Mouse (Mus musculus) hindbrain, embryonic 16.5 days (tissue): ENCODE results near the gene Zfp84. TPM values are rescaled to one million over a fixed set of nuclear protein-coding genes. Genes with fewer than 3 reads are reported as not detected.

ENCODE experiments used
- ATAC-seq: fragments of 200-750 bp; cut with Nextera tagmentation; 2 replicates; pipeline ENCODE4 v1.8.0; 2017; ENCODE audit warnings: moderate TSS enrichment, moderate library complexity
- H3K27ac ChIP-seq: fragments of 300-500 bp; sonication (generic); 2 replicates; pipeline ENCODE4 v1.5.1; 2014; ENCODE audit warnings: low read depth, mild to moderate bottlenecking, control low read depth, low read length, moderate library complexity
- H3K27me3 ChIP-seq: fragments of 300-500 bp; sonication (generic); replicated peaks from 2 replicates; pipeline ENCODE4 v1.6.1; 2014; ENCODE audit warnings: low read length; ENCODE audit not compliant: control insufficient read depth, insufficient read depth
- H3K36me3 ChIP-seq: fragments of 300-500 bp; sonication (generic); 2 replicates; pipeline ENCODE4 v1.6.1; 2014; ENCODE audit warnings: mild to moderate bottlenecking, low read length, moderate library complexity, mixed read lengths; ENCODE audit not compliant: control insufficient read depth, insufficient read depth
- H3K4me1 ChIP-seq: fragments of 300-500 bp; sonication (generic); 2 replicates; pipeline ENCODE4 v1.6.1; 2014; ENCODE audit warnings: low read depth, low read length; ENCODE audit not compliant: control insufficient read depth, insufficient read depth
- H3K4me2 ChIP-seq: fragments of 300-500 bp; sonication (generic); 2 replicates; pipeline ENCODE4 v1.6.1; 2014; ENCODE audit warnings: mild to moderate bottlenecking, low read length, control low read depth, moderate library complexity
- H3K4me3 ChIP-seq: fragments of 300-500 bp; sonication (generic); 2 replicates; pipeline ENCODE4 v1.5.1; 2014; ENCODE audit warnings: mild to moderate bottlenecking, low read length, control low read depth, moderate library complexity
- H3K9ac ChIP-seq: fragments of 300-500 bp; sonication (generic); 2 replicates; pipeline ENCODE4 v1.6.1; 2014; ENCODE audit warnings: low read depth, mild to moderate bottlenecking, control low read depth, low read length, moderate library complexity
- H3K9me3 ChIP-seq: fragments of 300-500 bp; sonication (generic); 2 replicates; pipeline ENCODE4 v1.6.1; 2014; ENCODE audit warnings: mild to moderate bottlenecking, low read length, moderate library complexity; ENCODE audit not compliant: control insufficient read depth
- WGBS: fragments of 180-500 bp; shearing (Covaris S2); extraction: QIAGEN DNeasy Blood & Tissue Kit; methylation state at CpG from one replicate; pipeline ENCODE4 v1.1.7; 2014; 5-methylcytosine and 5-hydroxymethylcytosine counted together
- microRNA counts: library from miRNA; unstranded; fragments of <30 nt; microRNA quantifications from one replicate; lab custom pipeline; 2016
- microRNA-seq: library from miRNA; unstranded; fragments of <30 nt; microRNA quantifications from one replicate; pipeline ENCODE4, GENCODE M21; 2017
- polyA plus RNA-seq: library from polyadenylated mRNA; unstranded; fragments of >200 nt; fragmentation: Nextera tagmentation; extraction: Ambion mirVana; gene quantifications from 2 replicates; pipeline ENCODE4 v1.2.1, GENCODE M21; 2015

Zfp84 gene
- polyA plus RNA-seq, 1 experiment from 2014 or later, result 12.3 TPM

- Histone ChIP-seq H3K9me3 (peaks cover 4% of the 10 kb centered on the region; the same call in 1 of the 2 replicates), H3K4me2 (no peak overlapping the region), H3K27ac (no peak overlapping the region), H3K4me3 (no peak overlapping the region), H3K4me1 (peaks cover 14% of the 10 kb centered on the region), H3K9ac (no peak overlapping the region), H3K36me3 (no peaks in the 10 kb centered on the region), H3K27me3 (no peaks in the 10 kb centered on the region)
- WGBS, result 90% methylated on average over 1 of the region's 1 CpGs
- no peak for ATAC-seq
These were observed 43.9 kb downstream of the Zfp84 start for GRCm38 (mm10) chr7:29812244-29812643.

DNA sequence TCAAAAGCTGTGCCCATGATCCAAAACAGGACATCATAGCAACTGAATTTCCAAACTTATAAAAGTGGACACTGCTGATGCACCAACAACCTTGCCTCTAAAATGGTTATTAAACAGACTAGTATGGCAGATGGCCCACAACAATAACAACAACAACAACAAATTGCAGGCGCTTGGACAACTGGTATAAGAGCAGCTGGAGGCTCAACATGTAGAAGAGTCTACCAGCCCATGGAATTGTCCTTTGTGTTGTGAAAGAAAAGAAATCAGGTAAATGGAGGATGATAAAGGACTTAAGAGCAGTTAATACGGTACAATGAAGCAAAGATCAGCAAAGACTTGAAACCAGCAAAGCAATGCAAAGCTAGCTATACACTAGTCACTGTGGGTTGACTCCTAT is 46.0 kb downstream of the Zfp84 start:
- peak overlapping the region; percentile 73 for H3K4me2 ChIP-seq
- H3K27me3 ChIP-seq, result no peaks in the 10 kb centered on the region
- ATAC-seq, result no peak
- 91% methylated on average over 2 of the region's 2 CpGs for WGBS
- H3K9me3 ChIP-seq, result peaks cover 4% of the 10 kb centered on the region; the same call in 1 of the 2 replicates
- no peak overlapping the region for H3K9ac ChIP-seq
- no peak overlapping the region for H3K27ac ChIP-seq
- H3K4me1 ChIP-seq, result peaks cover 24% of the 10 kb centered on the region
- no peaks in the 10 kb centered on the region for H3K36me3 ChIP-seq
- no peak overlapping the region for H3K4me3 ChIP-seq

GRCm38 (mm10) chr7:29815061-29815784 is 46.9 kb downstream of the Zfp84 start:
- Histone ChIP-seq H3K9ac (peak overlapping the region; percentile 72), H3K4me3 (peak overlapping the region; percentile 57), H3K27me3 (no peaks in the 10 kb centered on the region), H3K9me3 (peaks cover 4% of the 10 kb centered on the region; the same call in 1 of the 2 replicates), H3K4me1 (peaks cover 26% of the 10 kb centered on the region), H3K4me2 (peak overlapping the region; percentile 73), H3K36me3 (no peaks in the 10 kb centered on the region), H3K27ac (peak overlapping the region; percentile 45; the same call in 1 of the 2 replicates)
- 3% methylated on average over 12 of the region's 12 CpGs for WGBS
- peak; percentile 64 for ATAC-seq

GRCm38 (mm10) chr7:29815910-29816429 is 47.6 kb downstream of the Zfp84 start, which contains the start of gene Zfp790:
TSS of gene Zfp790 (plus strand) at chr7:29816114.
- H3K4me2 ChIP-seq, result peak within 1 kb of the TSS; percentile 73
- H3K4me3 ChIP-seq, result peak within 1 kb of the TSS; percentile 57
- no peaks in the 10 kb centered on the region for H3K36me3 ChIP-seq
- H3K9me3 ChIP-seq, result no peaks in the 10 kb centered on the region
- peak; percentile 97 for ATAC-seq
- peaks cover 26% of the 10 kb centered on the region for H3K4me1 ChIP-seq
- H3K27ac ChIP-seq, result peak within 1 kb of the TSS; percentile 82
- under 1% methylated on average over 26 of the region's 26 CpGs for WGBS
- no peaks in the 10 kb centered on the region for H3K27me3 ChIP-seq
- H3K9ac ChIP-seq, result peak within 1 kb of the TSS; percentile 72

GRCm38 (mm10) chr7:29818619-29819254 is 50.4 kb downstream of the Zfp84 start:
- Histone ChIP-seq H3K4me2 (peak overlapping the region; percentile 81), H3K9me3 (no peaks in the 10 kb centered on the region), H3K9ac (peak overlapping the region; percentile 75), H3K4me3 (peak overlapping the region; percentile 70), H3K4me1 (peaks cover 26% of the 10 kb centered on the region), H3K36me3 (peaks cover 6% of the 10 kb centered on the region), H3K27ac (peak overlapping the region; percentile 82), H3K27me3 (no peaks in the 10 kb centered on the region)
- ATAC-seq, result peak; percentile 77
- 2% methylated on average over 12 of the region's 12 CpGs for WGBS

DNA sequence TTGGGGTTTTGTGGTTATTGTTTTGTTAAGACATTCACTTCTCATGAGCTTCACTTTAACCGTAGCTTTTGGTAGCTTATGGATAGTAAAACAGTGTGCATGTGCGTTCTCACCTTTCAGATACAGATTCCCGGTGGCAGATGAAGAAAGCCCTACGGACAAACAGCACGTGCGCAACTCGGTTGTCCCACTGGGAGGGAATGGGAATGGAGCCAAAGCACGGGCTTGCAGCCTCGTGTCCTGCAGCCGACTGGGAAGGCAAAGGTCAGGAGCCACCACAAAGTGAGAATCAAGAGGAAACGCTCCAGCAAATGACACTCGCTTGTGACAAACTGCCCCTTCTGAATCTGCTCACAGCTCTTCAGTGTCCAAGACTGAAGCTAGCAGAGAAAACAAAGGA is 59.6 kb downstream of the Zfp84 start:
- no peak overlapping the region for H3K27ac ChIP-seq
- no peak for ATAC-seq
- no peak overlapping the region for H3K4me2 ChIP-seq
- no peaks in the 10 kb centered on the region for H3K27me3 ChIP-seq
- no peaks in the 10 kb centered on the region for H3K4me1 ChIP-seq
- no peak overlapping the region for H3K9ac ChIP-seq
- 93% methylated on average over 12 of the region's 12 CpGs for WGBS
- no peak overlapping the region for H3K4me3 ChIP-seq
- H3K36me3 ChIP-seq, result peaks cover 60% of the 10 kb centered on the region
- no peaks in the 10 kb centered on the region for H3K9me3 ChIP-seq

MicroRNAs encoded within 50 kb of the gene (microRNA counts, 519-probe panel; counts per million panel counts)
- 2,186 counts per million, percentile 42 among the panel's probes with 10 or more counts for microRNA mmu-miR-1964 (lab: Ali Mortazavi, UCI)

Small RNA genes lying within 50 kb of the gene (microRNA-seq; reads per million reads assigned to microRNA genes)
- 2.5 reads per million, percentile 5 among the genes with 10 or more reads in this experiment for gene Mir1964

Other genes starting within 250 kb of the Zfp84 start
- 18.2 and 23.1 TPM in 2 replicates for gene Sipa1l3, start 249.9 kb upstream of the Zfp84 start, polyA plus RNA-seq
- gene Catsperg2, start 41.5 kb upstream of the Zfp84 start, polyA plus RNA-seq, result 0.56 and 0.67 TPM in 2 replicates
- gene Zfp30, start 15.4 kb downstream of the Zfp84 start, polyA plus RNA-seq, result 11.6 and 11.8 TPM in 2 replicates
- 23.0 and 25.9 TPM in 2 replicates for gene Zfp790, start 47.6 kb downstream of the Zfp84 start, polyA plus RNA-seq
- 13.3 and 15.1 TPM in 2 replicates for gene Zfp940, start 85.1 kb downstream of the Zfp84 start, polyA plus RNA-seq
- 20.1 and 20.9 TPM in 2 replicates for gene Zfp420, start 91.4 kb downstream of the Zfp84 start, polyA plus RNA-seq
- gene Zfp27, start 138.0 kb downstream of the Zfp84 start, polyA plus RNA-seq, result 12.9 and 14.2 TPM in 2 replicates
- gene Zfp383, start 139.7 kb downstream of the Zfp84 start, polyA plus RNA-seq, result 5.1 and 5.4 TPM in 2 replicates
- gene Zfp74, start 185.5 kb downstream of the Zfp84 start, polyA plus RNA-seq, result 20.7 and 23.3 TPM in 2 replicates
- 3.5 and 4.0 TPM in 2 replicates for gene Zfp568, start 215.4 kb downstream of the Zfp84 start, polyA plus RNA-seq